Mouse (Mus musculus) MEL-GATA-1-ER (cell line): ENCODE measurements around the gene Plekhg1.

Source experiments
- DNase-seq: peaks from one replicate; pipeline ENCODE4 v3.0.0-alpha.2; 2012; ENCODE audit warnings: low read depth; ENCODE audit errors: extremely low read depth

Plekhg1 gene

DNA sequence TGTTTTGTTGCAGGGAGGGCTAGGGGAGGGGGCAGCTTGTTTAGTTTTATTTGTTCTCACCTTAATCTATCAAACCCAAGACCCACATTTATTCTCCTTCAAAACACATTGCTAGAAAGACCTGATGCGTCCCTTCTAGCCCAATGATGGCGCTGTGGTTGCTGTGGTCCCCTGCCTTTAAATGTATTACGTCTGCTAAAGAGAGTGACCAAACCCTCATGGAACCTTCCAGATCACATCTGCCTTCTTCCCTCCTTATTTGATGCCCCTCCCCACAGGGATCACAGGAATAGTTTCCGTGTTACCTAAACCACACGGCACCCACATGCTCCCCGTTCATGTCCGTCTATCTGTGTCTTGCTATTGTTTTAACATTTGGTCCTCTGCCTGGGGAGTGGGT lies 265.0 kb downstream of the Plekhg1 start:
- no peak for DNase-seq

DNA sequence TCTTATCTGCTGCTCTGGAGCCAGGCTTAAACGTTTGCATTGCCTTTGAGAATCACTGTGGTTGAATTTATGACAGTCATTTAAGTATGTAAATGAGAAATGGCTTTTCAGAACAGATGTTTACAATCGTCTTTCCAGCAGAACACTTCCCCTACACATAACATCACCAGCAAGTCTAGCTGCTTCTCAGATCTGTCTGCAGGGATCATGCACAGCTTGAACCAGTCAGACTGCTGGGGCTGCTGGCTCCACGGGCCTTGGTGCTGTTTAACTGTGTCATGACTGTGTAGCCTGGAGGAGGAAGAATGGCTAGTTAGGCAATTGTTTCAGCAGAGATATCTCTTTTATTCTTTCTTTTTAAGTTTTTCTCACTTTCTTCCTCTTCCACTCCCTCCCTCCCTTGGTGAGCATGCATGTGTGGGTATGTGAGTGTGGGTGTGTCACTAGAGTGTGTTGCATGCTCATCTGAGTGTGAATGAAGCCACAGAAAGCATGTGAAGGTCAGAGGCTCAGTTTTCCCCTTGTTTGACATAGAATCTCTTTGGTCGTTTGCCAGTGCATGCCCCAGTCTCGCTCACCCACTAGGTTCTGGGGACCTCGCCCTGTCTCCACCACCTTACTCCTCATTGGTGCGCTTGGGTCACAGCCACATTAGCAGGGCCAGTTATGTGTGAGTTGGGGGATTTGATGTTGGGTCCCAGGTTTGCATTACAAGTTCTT lies 266.3 kb downstream of the Plekhg1 start:
- DNase-seq: no peak
